ENCODE assay signal across 9 mouse cellular contexts in the genomic region with DNA sequence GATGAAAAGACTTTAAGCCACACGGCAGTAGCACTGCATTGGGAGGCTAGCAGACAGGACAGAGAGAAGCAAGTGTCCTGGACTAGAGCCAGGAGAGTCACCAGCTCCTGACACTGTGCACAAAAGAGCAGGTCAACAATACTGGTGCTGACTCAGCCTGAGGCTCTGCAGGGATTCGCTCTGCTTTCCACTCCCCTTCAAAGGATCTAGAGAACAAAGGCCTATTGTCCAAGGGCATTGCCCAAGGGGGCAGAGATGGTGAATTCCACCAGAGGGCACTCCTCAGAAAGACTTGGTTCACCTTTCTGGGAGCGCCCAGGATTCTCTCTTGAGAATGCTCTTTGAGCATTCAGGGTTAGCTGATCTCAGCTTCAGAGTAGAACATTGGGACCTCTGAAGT.
DNase-seq lines count a peak whose midpoint lies in the region; ATAC-seq and TF ChIP-seq lines count a peak whose summit lies in the region.
"Had no signal": no experiment of that assay in that cellular context is flagged by ENCODE, and none has a peak within 500 bp of the region (broad histone marks: within the 10 kb centered on the region; RNA-seq: fewer than 3 reads in every experiment).

No protein-coding gene starts in this region.

- no peaks in the 10 kb centered on the region for H3K27me3 ChIP-seq in embryonic facial prominence, embryonic 14.5 days (replicated peaks; ENCODE audit: control insufficient read depth, insufficient read depth, low read length)
- H3K27me3 ChIP-seq in lung, postnatal 0 days (replicated peaks; ENCODE audit: insufficient read depth, low read length), result no peaks in the 10 kb centered on the region

- no peak overlapping the region for H3K27ac ChIP-seq in embryonic facial prominence, embryonic 14.5 days (replicated peaks; ENCODE audit: low read depth, low read length)
- no peak overlapping the region for H3K27ac ChIP-seq in lung, postnatal 0 days (ENCODE audit: low read length)

- H3K4me2 ChIP-seq in embryonic facial prominence, embryonic 14.5 days (ENCODE audit: low read depth, low read length), result no peak overlapping the region
- no peak overlapping the region for H3K4me2 ChIP-seq in lung, postnatal 0 days (replicated peaks; ENCODE audit: low read depth, low read length)

- peak; percentile 64 for TF ChIP-seq CTCF in lung, postnatal 0 days (IDR thresholded peaks at IDR 0.05)

- no peak overlapping the region for H3K4me3 ChIP-seq in embryonic facial prominence, embryonic 14.5 days (ENCODE audit: low read depth, low read length)
- H3K4me3 ChIP-seq in lung, postnatal 0 days (ENCODE audit: low read depth, low read length), result no peak overlapping the region

- ATAC-seq in frontal cortex, adult (ENCODE audit: low TSS enrichment), result peak; percentile 39
- peak; percentile 70 for ATAC-seq in embryonic facial prominence, embryonic 14.5 days (ENCODE audit: low read depth)
- ATAC-seq in lung, postnatal 0 days, result peak; percentile 76

- H3K4me1 ChIP-seq in embryonic facial prominence, embryonic 14.5 days (ENCODE audit: control insufficient read depth, insufficient read depth, low read length), result 0 out of 2 replicates have a peak, but pooled peaks cover 2% of the 10 kb centered on the region
- 0 out of 2 replicates have a peak, but pooled peaks cover 5% of the 10 kb centered on the region for H3K4me1 ChIP-seq in lung, postnatal 0 days (ENCODE audit: insufficient read depth, low read depth, low read length)

- TF ChIP-seq EP300 in lung, postnatal 0 days (IDR thresholded peaks at IDR 0.05), result no peak

- H3K36me3 ChIP-seq in embryonic facial prominence, embryonic 14.5 days (ENCODE audit: control insufficient read depth, insufficient read depth, low read length), result no peaks in the 10 kb centered on the region
- H3K36me3 ChIP-seq in lung, postnatal 0 days (ENCODE audit: insufficient read depth, low read length), result no peaks in the 10 kb centered on the region
- H3K36me3 ChIP-seq: G1E had no signal

- DNase-seq in frontal cortex, postnatal 36 days (ENCODE audit: low spot score in 2 of 2), result no peak
- peak; percentile 41 for DNase-seq in testis, postnatal 14 days (ENCODE audit: low spot score)
- no peak for DNase-seq in testis, postnatal 10 days (ENCODE audit: low spot score)
- peak; percentile 79 for DNase-seq in embryonic facial prominence, embryonic 14.5 days (ENCODE audit: low spot score)
- DNase-seq in lung, postnatal 0 days (ENCODE audit: low spot score), result peak; percentile 79
- DNase-seq in right cerebral cortex, postnatal 36 days (ENCODE audit: low spot score in 2 of 2), result no peak
- no peak for DNase-seq in ovary, postnatal 36 days (ENCODE audit: low spot score)

- WGBS in embryonic facial prominence, embryonic 14.5 days, result 23% methylated on average over 3 of the region's 3 CpGs
- 30% methylated on average over 3 of the region's 3 CpGs for whole genome bisulfite sequencing in lung, postnatal 0 days

- H3K9ac ChIP-seq in embryonic facial prominence, embryonic 14.5 days (ENCODE audit: low read depth, low read length), result no peak overlapping the region
- no peak overlapping the region for H3K9ac ChIP-seq in lung, postnatal 0 days (replicated peaks; ENCODE audit: low read depth)

- H3K9me3 ChIP-seq in embryonic facial prominence, embryonic 14.5 days (ENCODE audit: control insufficient read depth, low read length), result no peaks in the 10 kb centered on the region
- H3K9me3 ChIP-seq in lung, postnatal 0 days (ENCODE audit: low read length), result no peaks in the 10 kb centered on the region
- H3K9me3 ChIP-seq: G1E had no signal

Comparison
In these comparisons a context has a peak if more than half of its experiments do, and no peak if none do; other contexts are left out.
1. DNase-seq: peak in testis, postnatal 14 days (single experiment), embryonic facial prominence, embryonic 14.5 days (single experiment) and lung, postnatal 0 days (single experiment); none in frontal cortex, postnatal 36 days (0 of 2), testis, postnatal 10 days (single experiment), right cerebral cortex, postnatal 36 days (0 of 2) and ovary, postnatal 36 days (single experiment).
2. Peak in every context shown above with its lines, with median percentiles within 50 percentile points of each other: ATAC-seq.